Mouse (Mus musculus) ES-E14 (cell line): Measurements from ENCODE around the gene Edem3. TPM values are rescaled to one million over a fixed set of nuclear protein-coding genes. Genes with fewer than 3 reads are reported as not detected.

Experiments used
- DNase-seq: peaks from one replicate; pipeline ENCODE4 v3.0.0-alpha.2; 2013; ENCODE audit warnings: low read depth, low spot score
- H3K27ac ChIP-seq: 2 replicates; pipeline ENCODE4 v1.5.1; 2012; ENCODE audit warnings: low read depth, mild to moderate bottlenecking, low read length, moderate library complexity, mixed read lengths; ENCODE audit not compliant: poor library complexity, insufficient read depth, severe bottlenecking
- H3K36me3 ChIP-seq: 2 replicates; pipeline ENCODE4 v1.6.1; 2012; ENCODE audit warnings: mild to moderate bottlenecking, low read length, moderate library complexity, mixed read lengths; ENCODE audit not compliant: control insufficient read depth, poor library complexity, insufficient read depth, severe bottlenecking
- H3K4me1 ChIP-seq, 2 experiments: fragments of 150-350 bp in 1 of 2; sonication (generic) in 1 of 2; 2 replicates each; pipeline ENCODE4 v1.6.1; 2012; ENCODE audit warnings: low read length in 2 of 2, mild to moderate bottlenecking in 1 of 2, mixed read lengths in 1 of 2; ENCODE audit not compliant: control insufficient read depth in 2 of 2, insufficient read depth in 2 of 2, poor library complexity in 1 of 2
- H3K4me3 ChIP-seq, 2 experiments: fragments of 150-350 bp in 1 of 2; sonication (generic) in 1 of 2; 2 replicates each; pipeline ENCODE4 v1.5.1; 2012; ENCODE audit warnings: low read length in 2 of 2, low read depth in 1 of 2, mild to moderate bottlenecking in 1 of 2, mixed read lengths in 1 of 2; ENCODE audit not compliant: insufficient read depth in 1 of 2, poor library complexity in 1 of 2, severe bottlenecking in 1 of 2
- H3K9ac ChIP-seq: 2 replicates; pipeline ENCODE4 v1.6.1; 2012; ENCODE audit warnings: low read depth, mild to moderate bottlenecking, low read length, mixed read lengths; ENCODE audit not compliant: poor library complexity, insufficient read depth, severe bottlenecking
- H3K9me3 ChIP-seq: fragments of 150-350 bp; sonication (generic); 2 replicates; pipeline ENCODE4 v1.6.1; 2012; ENCODE audit warnings: low read depth, mild to moderate bottlenecking, low read length; ENCODE audit not compliant: control insufficient read depth, insufficient read depth
- CHD2 ChIP-seq: IDR thresholded peaks from 2 replicates; pipeline ENCODE4 v1.6.1; 2014; ENCODE audit warnings: mild to moderate bottlenecking, low read depth, low read length, inconsistent platforms
- HCFC1 ChIP-seq: IDR thresholded peaks from 2 replicates; pipeline ENCODE4 v1.6.1; 2012; ENCODE audit warnings: low read length, inconsistent platforms, borderline replicate concordance; ENCODE audit not compliant: insufficient read depth
- MAFK ChIP-seq: IDR thresholded peaks from 2 replicates; pipeline ENCODE4 v1.6.1; 2014; ENCODE audit warnings: mild to moderate bottlenecking, low read depth, low read length, inconsistent platforms; ENCODE audit not compliant: insufficient read depth
- ZC3H11A ChIP-seq: IDR thresholded peaks from 2 replicates; pipeline ENCODE4 v1.6.1; 2012; ENCODE audit warnings: low read depth, mild to moderate bottlenecking, inconsistent platforms, low read length, borderline replicate concordance
- ZNF384 ChIP-seq: IDR thresholded peaks from 2 replicates; pipeline ENCODE4 v1.6.1; 2012; ENCODE audit warnings: low read depth, low read length, inconsistent platforms
- in situ Hi-C, 2 experiments: fragments of 600-800 bp; cut with MboI; formaldehyde crosslinking; loops; one replicate each; pipeline ENCODE4 v1.15.1; 2025; ENCODE audit warnings: low sequenced_read_pairs in 2 of 2, inconsistent platforms in 1 of 2; ENCODE audit not compliant: unreplicated experiment in 2 of 2
- total RNA-seq: library from RNA; depleted of rRNA; stranded (reverse); fragments of 300-350 nt; gene quantifications from 2 replicates; pipeline ENCODE4 v1.2.3, GENCODE M21; 2012

Gene Edem3
- total RNA-seq, 1 experiment = 43.4 TPM

- H3K4me3 ChIP-seq = no peak overlapping the region
- no peaks in the 10 kb centered on the region; the same call in 1 of the 2 replicates for H3K36me3 ChIP-seq
- in situ Hi-C loops = loop anchor here (10.0 kb wide), 3 partner anchors 225 to 265 kb away; no protein-coding TSS in a partner anchor
- no peaks in the 10 kb centered on the region for H3K9me3 ChIP-seq
- H3K27ac ChIP-seq = no peak overlapping the region
- H3K9ac ChIP-seq = no peak overlapping the region
- H3K4me1 ChIP-seq = no peaks in the 10 kb centered on the region
- no peak for DNase-seq
- TF ChIP-seq CHD2 (no peak), MAFK (no peak), ZC3H11A (no peak), HCFC1 (no peak), ZNF384 (no peak)
These were observed 45.5 kb upstream of the Edem3 start for GRCm38 (mm10) chr1:151709734-151710022.

- Histone ChIP-seq H3K9me3 (no peaks in the 10 kb centered on the region), H3K4me1 (no peaks in the 10 kb centered on the region), H3K36me3 (no peaks in the 10 kb centered on the region; the same call in 1 of the 2 replicates), H3K4me3 (no peak overlapping the region), H3K27ac (no peak overlapping the region), H3K9ac (no peak overlapping the region)
- in situ Hi-C loops = no loop called here
- no peak for DNase-seq
- TF ChIP-seq ZNF384 = no peak
- TF ChIP-seq ZC3H11A = no peak
- no peak for TF ChIP-seq MAFK
- TF ChIP-seq HCFC1 = no peak
- TF ChIP-seq CHD2 = no peak
These were observed 44.6 kb upstream of the Edem3 start for GRCm38 (mm10) chr1:151710424-151711055.

- no peak for DNase-seq
- no peaks in the 10 kb centered on the region for H3K9me3 ChIP-seq
- no peaks in the 10 kb centered on the region; the same call in 1 of the 2 replicates for H3K36me3 ChIP-seq
- H3K4me1 ChIP-seq = no peaks in the 10 kb centered on the region
- in situ Hi-C loops = no loop called here
- no peak for TF ChIP-seq ZC3H11A
- TF ChIP-seq HCFC1 = no peak
- TF ChIP-seq ZNF384 = no peak
- TF ChIP-seq MAFK = no peak
- TF ChIP-seq CHD2 = no peak
- H3K4me3 ChIP-seq = no peak overlapping the region
- no peak overlapping the region for H3K27ac ChIP-seq
- H3K9ac ChIP-seq = no peak overlapping the region
These were observed 44.1 kb upstream of the Edem3 start for GRCm38 (mm10) chr1:151711062-151711461.

GRCm38 (mm10) chr1:151712664-151713063 is 42.5 kb upstream of the Edem3 start:
- TF ChIP-seq HCFC1 (no peak), ZNF384 (no peak), ZC3H11A (no peak), MAFK (no peak), CHD2 (peak; percentile 93)
- H3K9me3 ChIP-seq = no peaks in the 10 kb centered on the region
- no peak overlapping the region for H3K4me3 ChIP-seq
- no peak overlapping the region for H3K27ac ChIP-seq
- H3K4me1 ChIP-seq = no peaks in the 10 kb centered on the region
- no peaks in the 10 kb centered on the region; the same call in 1 of the 2 replicates for H3K36me3 ChIP-seq
- DNase-seq = peak; percentile 57
- H3K9ac ChIP-seq = no peak overlapping the region
- in situ Hi-C loops = no loop called here
